Mouse (Mus musculus): ENCODE data around the gene Sfta2. TPM values are rescaled to one million over a fixed set of nuclear protein-coding genes. Genes with fewer than 3 reads are reported as not detected.

Sfta2 gene
- polyA plus RNA-seq (2014; fragmentation: Nextera tagmentation; extraction: Ambion mirVana), result 20.2 and 25.2 TPM in 2 replicates

GRCm38 (mm10) chr17:35601249-35601648 is at the start of gene Sfta2:
TSS of gene Sfta2 (plus strand) at chr17:35601549.
- Histone ChIP-seq H3K9ac (replicated peaks; ENCODE audit: low read depth, low read length) (no peak within 1 kb of the TSS), H3K27ac (ENCODE audit: low read length) (peak within 1 kb of the TSS; percentile 62; the same call in 1 of the 2 replicates), H3K4me2 (replicated peaks; ENCODE audit: low read depth, low read length) (no peak within 1 kb of the TSS), H3K36me3 (ENCODE audit: control insufficient read depth, insufficient read depth, low read length) (no peaks in the 10 kb centered on the region), H3K4me3 (ENCODE audit: low read depth, low read length) (no peak within 1 kb of the TSS), H3K4me1 (ENCODE audit: control insufficient read depth, insufficient read depth, low read length) (no peaks in the 10 kb centered on the region), H3K9me3 (ENCODE audit: control insufficient read depth, low read depth, low read length) (no peaks in the 10 kb centered on the region), H3K27me3 (ENCODE audit: control insufficient read depth, insufficient read depth, low read length) (no peaks in the 10 kb centered on the region)
- ATAC-seq (ENCODE audit: insufficient number of reproducible peaks, insufficient read depth, low FRiP score, low read depth), result 0 out of 2 replicates have a peak, but pooled peaks have one; percentile 21
- WGBS, result 40% methylated on average over 2 of the region's 2 CpGs

DNA sequence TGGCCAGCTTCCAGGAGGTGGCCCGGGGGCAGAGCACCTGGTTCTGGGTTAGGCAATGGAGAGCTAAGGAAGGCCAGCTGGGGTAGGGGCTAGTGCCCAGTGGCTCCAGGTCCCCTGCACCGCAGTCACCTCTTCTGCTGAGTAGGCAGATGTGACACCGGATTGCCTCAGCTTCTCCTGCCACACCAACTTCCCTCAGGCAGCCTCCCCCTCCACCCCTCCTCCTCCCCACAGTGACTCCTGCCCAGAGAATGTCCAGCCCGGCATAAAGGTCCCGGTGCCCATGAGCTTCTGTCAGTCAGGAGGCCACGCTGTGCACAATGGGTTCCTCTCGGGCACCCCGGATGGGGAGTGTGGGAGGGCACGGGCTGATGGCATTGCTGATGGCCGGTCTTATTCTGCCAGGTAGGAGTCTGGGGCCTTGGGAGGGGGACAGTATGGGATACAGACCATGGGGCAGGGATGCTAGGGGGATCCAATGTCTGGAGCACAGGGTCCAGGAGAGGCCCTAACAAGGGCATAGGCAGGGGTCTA is 49.4 kb upstream of the Sfta2 start, which contains the start of gene Cdsn:
Gene Cdsn, plus strand, starts transcription at position 248 of the 534 bp plus-strand sequence.
- no peaks in the 10 kb centered on the region for H3K9me3 ChIP-seq (ENCODE audit: control insufficient read depth, low read depth, low read length)
- H3K36me3 ChIP-seq (ENCODE audit: control insufficient read depth, insufficient read depth, low read length), result no peaks in the 10 kb centered on the region
- ATAC-seq (ENCODE audit: insufficient number of reproducible peaks, insufficient read depth, low FRiP score, low read depth), result no peak
- no peak within 1 kb of the TSS for H3K9ac ChIP-seq (replicated peaks; ENCODE audit: low read depth, low read length)
- peaks cover 7% of the 10 kb centered on the region; the same call in 1 of the 2 replicates for H3K4me1 ChIP-seq (ENCODE audit: control insufficient read depth, insufficient read depth, low read length)
- H3K27ac ChIP-seq (ENCODE audit: low read length), result no peak within 1 kb of the TSS
- no peak within 1 kb of the TSS for H3K4me2 ChIP-seq (replicated peaks; ENCODE audit: low read depth, low read length)
- 81% methylated on average over 10 of the region's 10 CpGs for WGBS
- H3K4me3 ChIP-seq (ENCODE audit: low read depth, low read length), result no peak within 1 kb of the TSS
- no peaks in the 10 kb centered on the region for H3K27me3 ChIP-seq (ENCODE audit: control insufficient read depth, insufficient read depth, low read length)

GRCm38 (mm10) chr17:35554321-35554720 is 47.0 kb upstream of the Sfta2 start:
- Histone ChIP-seq H3K27ac (ENCODE audit: low read length) (no peak overlapping the region), H3K9me3 (ENCODE audit: control insufficient read depth, low read depth, low read length) (no peaks in the 10 kb centered on the region), H3K27me3 (ENCODE audit: control insufficient read depth, insufficient read depth, low read length) (no peaks in the 10 kb centered on the region), H3K4me2 (replicated peaks; ENCODE audit: low read depth, low read length) (no peak overlapping the region), H3K36me3 (ENCODE audit: control insufficient read depth, insufficient read depth, low read length) (no peaks in the 10 kb centered on the region), H3K4me1 (ENCODE audit: control insufficient read depth, insufficient read depth, low read length) (peaks cover 7% of the 10 kb centered on the region; the same call in 1 of the 2 replicates), H3K4me3 (ENCODE audit: low read depth, low read length) (no peak overlapping the region), H3K9ac (replicated peaks; ENCODE audit: low read depth, low read length) (no peak overlapping the region)
- 80% methylated on average over 5 of the region's 5 CpGs for WGBS
- no peak for ATAC-seq (ENCODE audit: insufficient number of reproducible peaks, insufficient read depth, low FRiP score, low read depth)

- Histone ChIP-seq H3K4me3 (ENCODE audit: low read depth, low read length) (no peak overlapping the region), H3K27me3 (ENCODE audit: control insufficient read depth, insufficient read depth, low read length) (no peaks in the 10 kb centered on the region), H3K9ac (replicated peaks; ENCODE audit: low read depth, low read length) (no peak overlapping the region), H3K4me2 (replicated peaks; ENCODE audit: low read depth, low read length) (no peak overlapping the region), H3K27ac (ENCODE audit: low read length) (no peak overlapping the region), H3K9me3 (ENCODE audit: control insufficient read depth, low read depth, low read length) (no peaks in the 10 kb centered on the region), H3K36me3 (ENCODE audit: control insufficient read depth, insufficient read depth, low read length) (no peaks in the 10 kb centered on the region), H3K4me1 (ENCODE audit: control insufficient read depth, insufficient read depth, low read length) (peaks cover 3% of the 10 kb centered on the region; the same call in 1 of the 2 replicates)
- WGBS, result 91% methylated on average over 18 of the region's 18 CpGs
- no peak for ATAC-seq (ENCODE audit: insufficient number of reproducible peaks, insufficient read depth, low FRiP score, low read depth)
Observed at GRCm38 (mm10) chr17:35554761-35555397, 46.5 kb upstream of the Sfta2 start.

DNA sequence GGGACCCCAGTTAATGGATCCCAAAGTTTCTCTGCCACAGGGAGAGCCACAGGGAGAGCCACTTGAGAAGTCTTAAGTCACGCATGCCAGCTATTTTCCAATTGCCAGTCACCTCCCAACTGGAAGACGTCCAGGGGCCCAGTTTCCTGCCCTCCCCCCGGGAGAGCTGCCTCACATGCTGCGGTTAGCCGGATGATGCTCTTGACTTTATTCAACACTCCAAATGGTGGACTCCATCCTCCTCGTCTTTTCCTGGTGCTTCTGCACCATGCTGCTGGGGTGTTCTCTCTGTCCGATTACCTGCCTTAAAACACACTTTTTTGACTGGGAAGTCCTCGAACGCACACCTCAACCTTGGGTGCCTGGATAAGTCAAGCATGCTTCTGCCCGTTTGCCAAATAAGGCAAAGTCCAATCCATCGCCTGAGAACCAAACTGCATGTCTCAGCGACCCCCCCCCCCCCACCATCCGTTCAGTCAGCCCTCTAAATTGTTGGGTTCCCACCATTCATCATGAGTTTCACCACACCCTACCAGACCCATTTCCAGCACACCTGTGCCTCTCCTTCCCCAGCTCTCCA is 45.1 kb upstream of the Sfta2 start:
- 87% methylated on average over 13 of the region's 13 CpGs for WGBS
- Histone ChIP-seq H3K9me3 (ENCODE audit: control insufficient read depth, low read depth, low read length) (no peaks in the 10 kb centered on the region), H3K36me3 (ENCODE audit: control insufficient read depth, insufficient read depth, low read length) (no peaks in the 10 kb centered on the region), H3K4me1 (ENCODE audit: control insufficient read depth, insufficient read depth, low read length) (peaks cover under 1% of the 10 kb centered on the region; the same call in 1 of the 2 replicates), H3K27me3 (ENCODE audit: control insufficient read depth, insufficient read depth, low read length) (no peaks in the 10 kb centered on the region), H3K4me2 (replicated peaks; ENCODE audit: low read depth, low read length) (no peak overlapping the region), H3K27ac (ENCODE audit: low read length) (no peak overlapping the region), H3K9ac (replicated peaks; ENCODE audit: low read depth, low read length) (no peak overlapping the region), H3K4me3 (ENCODE audit: low read depth, low read length) (no peak overlapping the region)
- ATAC-seq (ENCODE audit: insufficient number of reproducible peaks, insufficient read depth, low FRiP score, low read depth), result no peak

DNA sequence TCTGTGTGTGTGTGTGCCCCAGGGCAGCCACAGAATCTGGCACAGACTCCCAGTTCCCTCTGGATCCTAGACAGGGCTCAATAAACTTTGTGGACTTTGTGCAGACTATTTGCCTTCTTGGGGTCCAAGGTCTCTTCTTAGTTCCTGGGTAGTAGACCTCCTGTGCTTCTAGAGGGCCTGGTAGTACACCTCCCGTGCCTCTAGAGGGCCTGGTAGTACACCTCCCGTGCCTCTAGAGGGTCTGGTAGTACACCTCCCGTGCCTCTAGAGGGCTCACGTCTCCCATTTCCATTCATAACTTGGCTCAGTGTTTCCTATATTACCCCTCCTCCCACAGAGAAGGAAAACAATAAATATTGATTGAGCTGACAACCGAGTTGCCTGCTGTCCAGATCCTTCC is 44.5 kb upstream of the Sfta2 start:
- Histone ChIP-seq H3K27me3 (ENCODE audit: control insufficient read depth, insufficient read depth, low read length) (no peaks in the 10 kb centered on the region), H3K4me2 (replicated peaks; ENCODE audit: low read depth, low read length) (no peak overlapping the region), H3K9ac (replicated peaks; ENCODE audit: low read depth, low read length) (no peak overlapping the region), H3K36me3 (ENCODE audit: control insufficient read depth, insufficient read depth, low read length) (no peaks in the 10 kb centered on the region), H3K4me1 (ENCODE audit: control insufficient read depth, insufficient read depth, low read length) (no peaks in the 10 kb centered on the region), H3K9me3 (ENCODE audit: control insufficient read depth, low read depth, low read length) (no peaks in the 10 kb centered on the region), H3K27ac (ENCODE audit: low read length) (no peak overlapping the region), H3K4me3 (ENCODE audit: low read depth, low read length) (no peak overlapping the region)
- WGBS, result 26% methylated on average over 5 of the region's 5 CpGs
- ATAC-seq (ENCODE audit: insufficient number of reproducible peaks, insufficient read depth, low FRiP score, low read depth), result no peak

DNA sequence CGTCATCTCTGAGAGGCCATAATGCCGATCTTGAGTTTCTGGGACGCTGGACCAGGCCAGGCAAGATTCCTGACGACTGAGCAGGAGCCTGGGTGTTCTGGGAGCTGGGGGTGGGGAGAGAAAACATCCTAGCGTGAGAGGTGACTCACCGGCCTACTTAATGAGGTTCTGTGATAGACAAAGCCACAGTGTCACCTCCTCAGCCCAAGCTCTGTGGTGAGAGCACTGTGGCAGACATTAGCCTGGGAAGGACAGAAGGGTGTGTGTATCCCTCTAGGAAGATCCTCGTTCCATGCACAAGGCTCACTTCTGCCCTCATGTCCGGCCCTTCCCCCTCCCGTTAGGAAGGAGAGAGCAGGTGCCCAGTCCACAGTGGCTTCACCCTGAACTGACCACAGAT is 44.0 kb upstream of the Sfta2 start:
- H3K27me3 ChIP-seq (ENCODE audit: control insufficient read depth, insufficient read depth, low read length), result no peaks in the 10 kb centered on the region
- H3K4me1 ChIP-seq (ENCODE audit: control insufficient read depth, insufficient read depth, low read length), result no peaks in the 10 kb centered on the region
- H3K9me3 ChIP-seq (ENCODE audit: control insufficient read depth, low read depth, low read length), result no peaks in the 10 kb centered on the region
- H3K4me2 ChIP-seq (replicated peaks; ENCODE audit: low read depth, low read length), result no peak overlapping the region
- H3K27ac ChIP-seq (ENCODE audit: low read length), result no peak overlapping the region
- ATAC-seq (ENCODE audit: insufficient number of reproducible peaks, insufficient read depth, low FRiP score, low read depth), result no peak
- WGBS, result 61% methylated on average over 9 of the region's 9 CpGs
- H3K36me3 ChIP-seq (ENCODE audit: control insufficient read depth, insufficient read depth, low read length), result no peaks in the 10 kb centered on the region
- no peak overlapping the region for H3K4me3 ChIP-seq (ENCODE audit: low read depth, low read length)
- no peak overlapping the region for H3K9ac ChIP-seq (replicated peaks; ENCODE audit: low read depth, low read length)

GRCm38 (mm10) chr17:35558216-35558615 is 43.1 kb upstream of the Sfta2 start:
- H3K9ac ChIP-seq (replicated peaks; ENCODE audit: low read depth, low read length), result no peak overlapping the region
- H3K36me3 ChIP-seq (ENCODE audit: control insufficient read depth, insufficient read depth, low read length), result no peaks in the 10 kb centered on the region
- no peaks in the 10 kb centered on the region for H3K27me3 ChIP-seq (ENCODE audit: control insufficient read depth, insufficient read depth, low read length)
- no peak overlapping the region for H3K4me2 ChIP-seq (replicated peaks; ENCODE audit: low read depth, low read length)
- WGBS, result 52% methylated on average over 8 of the region's 8 CpGs
- no peak overlapping the region for H3K27ac ChIP-seq (ENCODE audit: low read length)
- ATAC-seq (ENCODE audit: insufficient number of reproducible peaks, insufficient read depth, low FRiP score, low read depth), result no peak
- no peaks in the 10 kb centered on the region for H3K4me1 ChIP-seq (ENCODE audit: control insufficient read depth, insufficient read depth, low read length)
- no peak overlapping the region for H3K4me3 ChIP-seq (ENCODE audit: low read depth, low read length)
- no peaks in the 10 kb centered on the region for H3K9me3 ChIP-seq (ENCODE audit: control insufficient read depth, low read depth, low read length)
